Mouse (Mus musculus) naive thymus-derived CD4-positive, alpha-beta T cell, adult 2 months (primary cell): Measurements from ENCODE around the gene Lhfpl3.

Source experiments
- DNase-seq: peaks from one replicate; pipeline ENCODE4 v3.0.0-alpha.2; 2011; ENCODE audit warnings: low read depth

Lhfpl3 gene

DNA sequence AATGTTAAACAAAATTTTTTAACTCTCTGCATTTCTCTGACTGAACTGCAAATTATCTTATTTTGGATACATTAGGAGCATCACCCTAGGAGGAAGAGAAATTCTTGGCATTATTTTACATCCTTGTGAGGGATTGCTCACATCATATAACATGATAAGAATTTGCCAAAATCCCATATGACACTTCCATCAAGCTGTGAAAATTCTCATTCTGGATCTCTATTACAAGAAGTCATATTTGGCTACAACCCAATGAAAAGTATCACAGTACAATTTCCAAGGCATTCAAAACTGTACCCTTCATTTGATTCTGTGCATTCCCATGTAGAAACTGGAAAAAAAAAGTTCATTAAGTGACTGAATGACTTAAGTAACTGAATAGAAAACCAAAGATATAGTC, 180.3 kb downstream of the Lhfpl3 start:
- no peak for DNase-seq

DNA sequence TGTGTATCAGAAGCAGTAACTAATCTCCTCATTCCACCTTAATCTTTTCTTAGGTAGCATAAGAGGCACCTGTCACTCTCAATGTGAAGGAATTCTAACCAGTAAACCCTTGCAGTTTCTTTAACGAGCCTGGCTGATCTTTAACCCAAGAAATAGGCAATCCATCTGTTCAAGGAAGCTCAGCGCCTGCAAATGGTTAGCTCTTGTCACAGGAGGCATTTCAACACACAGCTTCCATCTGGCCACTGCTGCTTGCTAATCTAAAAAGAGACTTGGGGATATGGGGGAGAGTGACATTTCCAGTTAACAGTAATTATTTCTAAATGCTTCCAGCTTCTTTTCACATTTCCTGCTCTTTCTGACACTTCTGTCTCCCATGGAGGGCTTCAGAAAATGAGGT, 182.9 kb downstream of the Lhfpl3 start:
- no peak for DNase-seq

DNA sequence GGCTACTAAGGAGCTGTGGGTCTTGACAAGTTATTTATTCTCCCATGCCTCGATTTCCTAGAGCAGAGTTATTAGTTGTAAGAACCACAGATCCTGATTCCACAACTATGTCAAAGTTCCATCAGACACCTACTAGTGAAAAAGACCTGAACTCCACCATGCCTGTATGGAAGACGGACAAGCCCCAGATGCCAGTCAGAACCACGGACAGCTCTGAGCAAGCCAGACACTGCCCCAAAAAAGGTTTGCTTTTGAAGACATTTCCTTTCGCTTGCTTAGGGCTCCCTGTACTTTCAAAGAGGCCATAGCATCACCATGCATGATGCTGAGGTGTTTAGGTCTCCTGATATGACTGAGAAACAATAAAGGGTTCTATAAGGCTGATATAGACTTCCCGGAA, 197.4 kb downstream of the Lhfpl3 start:
- DNase-seq: no peak

DNA sequence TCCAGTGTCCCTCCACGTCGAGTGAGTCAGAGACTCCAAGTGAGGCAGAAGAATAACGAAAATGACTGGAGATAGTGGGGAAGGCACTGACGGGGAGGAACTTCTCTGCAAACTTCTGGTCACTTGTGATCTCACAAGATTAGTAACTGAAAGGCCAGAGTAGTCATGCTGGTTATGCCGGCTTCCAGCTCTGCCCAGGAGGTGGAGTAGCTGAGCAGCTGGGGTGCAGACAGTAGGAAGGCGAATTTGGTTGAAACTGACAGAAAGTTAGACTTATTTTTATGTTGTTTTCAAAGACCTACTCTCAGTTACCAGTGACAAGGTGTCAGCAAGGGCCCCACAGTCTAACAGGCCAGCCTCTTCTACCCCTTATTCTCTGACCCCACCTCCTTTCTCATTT, 217.4 kb downstream of the Lhfpl3 start:
- DNase-seq: no peak

DNA sequence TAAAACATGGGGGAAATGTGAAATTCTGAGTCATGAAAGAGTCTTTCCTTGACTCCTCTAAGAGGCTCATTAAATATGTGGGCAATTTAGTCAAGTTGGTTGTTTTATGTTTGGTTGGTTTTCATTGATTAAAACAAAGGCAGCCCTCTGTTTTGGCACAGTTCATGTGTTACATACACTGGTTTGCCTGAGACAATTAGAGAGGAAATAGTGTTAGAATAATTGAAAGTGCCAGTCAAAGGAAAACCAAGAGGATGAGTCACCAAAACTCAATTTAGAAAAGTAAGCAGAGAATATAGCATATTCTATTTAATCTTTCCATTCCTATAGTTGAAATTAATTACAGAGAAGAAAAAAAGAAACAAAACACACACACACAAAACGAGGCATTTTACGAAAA, 240.9 kb downstream of the Lhfpl3 start:
- no peak for DNase-seq

DNA sequence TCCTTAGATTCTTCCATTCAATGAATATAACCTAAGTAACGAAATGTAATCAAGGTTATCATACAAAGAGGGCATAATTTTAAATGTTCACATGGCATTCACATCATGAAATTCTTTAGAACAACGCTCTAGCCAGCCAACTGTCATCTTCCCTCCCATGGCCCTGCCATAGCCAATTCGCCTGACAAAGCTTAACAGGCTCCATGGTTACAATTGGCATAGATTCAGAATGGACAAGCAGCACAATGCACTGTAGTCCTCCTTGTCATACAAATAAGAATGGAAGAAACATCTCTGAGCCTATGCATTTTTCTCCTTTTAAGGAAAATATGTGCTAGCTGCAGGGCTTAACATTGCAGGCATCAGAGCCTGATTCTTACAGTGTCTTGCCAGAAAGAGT, 254.0 kb downstream of the Lhfpl3 start:
- no peak for DNase-seq

DNA sequence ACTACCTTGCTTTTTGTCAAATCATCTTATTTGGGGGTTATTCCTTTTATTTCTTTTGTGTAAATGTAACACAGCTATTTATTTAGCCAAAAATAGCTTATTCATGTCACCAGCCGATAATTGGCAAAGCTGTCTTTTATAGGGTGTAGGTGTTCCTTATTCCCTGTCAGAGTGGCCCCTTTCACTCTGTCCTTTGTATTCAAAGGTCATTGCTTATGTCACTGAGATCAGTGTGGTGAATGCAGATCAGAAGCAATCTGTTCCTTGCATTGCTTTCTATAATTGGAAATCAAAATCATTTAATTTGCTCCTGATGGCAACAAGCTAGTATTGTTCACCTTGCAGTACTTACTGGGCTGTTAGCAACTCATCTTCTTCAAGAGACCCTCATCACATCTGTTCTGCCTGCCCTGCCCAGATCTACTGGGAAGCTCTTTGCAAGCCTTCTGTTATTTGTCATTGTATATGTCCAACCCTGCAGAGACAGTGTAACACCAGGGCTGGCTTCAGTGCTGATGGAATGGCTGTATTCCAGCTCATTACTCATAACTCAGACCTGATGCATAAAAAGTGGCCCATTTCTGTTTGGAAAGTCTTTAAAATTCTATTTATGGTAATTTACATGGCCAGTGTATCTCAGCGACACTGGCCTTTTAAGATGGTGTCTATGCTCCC, 257.4 kb downstream of the Lhfpl3 start:
- DNase-seq: no peak

DNA sequence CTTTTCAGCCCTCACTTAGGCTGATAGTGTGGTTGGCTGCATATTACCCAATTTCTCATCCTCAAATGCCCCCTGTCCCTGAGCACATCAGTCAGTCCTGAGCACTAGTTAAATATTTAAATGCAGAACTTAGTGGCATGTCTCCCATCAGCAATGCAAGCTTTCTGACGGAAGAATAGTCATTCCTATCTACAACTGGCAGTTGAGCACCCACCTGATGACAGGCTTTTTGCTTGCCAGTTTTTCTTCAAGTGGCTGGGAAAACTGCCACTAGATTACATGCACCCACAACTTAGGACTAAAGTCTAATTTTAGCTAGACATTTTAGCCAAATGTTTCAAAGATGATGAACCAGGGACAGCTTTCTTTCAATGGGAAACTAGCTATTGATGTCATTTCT, 260.3 kb downstream of the Lhfpl3 start:
- no peak for DNase-seq

DNA sequence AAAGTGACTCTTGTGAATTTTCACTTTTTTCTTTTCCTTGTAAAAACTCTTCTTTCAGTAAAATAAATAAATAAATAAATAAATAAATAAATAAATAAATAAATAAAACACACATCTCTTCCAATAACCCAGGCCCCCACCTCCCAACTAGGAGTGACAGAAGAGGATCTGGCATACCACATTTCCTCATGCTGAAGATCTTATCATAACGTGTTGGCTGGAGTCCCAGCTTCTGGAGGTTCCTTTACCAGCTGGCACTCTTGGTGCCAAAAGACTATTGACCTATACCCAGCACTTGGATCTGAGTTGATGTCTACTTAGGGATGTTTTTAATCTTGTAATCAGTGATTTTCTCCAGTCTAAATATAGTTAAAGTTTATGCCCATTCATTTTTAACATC, 264.6 kb downstream of the Lhfpl3 start:
- no peak for DNase-seq

DNA sequence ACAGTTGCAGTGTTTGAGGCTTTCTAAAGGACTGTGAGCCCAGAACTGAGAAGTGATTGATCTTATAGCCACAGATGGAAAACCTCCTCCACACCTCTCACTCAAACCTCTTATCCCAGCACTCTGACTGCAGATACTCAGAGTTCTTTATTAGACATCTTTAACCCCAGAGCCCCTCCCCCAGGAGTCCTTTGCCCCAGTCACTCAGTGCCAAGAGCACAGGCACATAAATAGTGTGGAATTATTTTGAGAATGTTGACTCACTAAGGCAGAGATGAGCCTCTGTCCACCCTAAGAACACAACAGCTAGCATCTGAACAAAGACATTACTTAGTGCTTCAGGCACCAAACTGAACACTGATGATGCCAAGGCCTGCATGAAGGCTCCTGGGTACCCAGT, 268.1 kb downstream of the Lhfpl3 start:
- no peak for DNase-seq

DNA sequence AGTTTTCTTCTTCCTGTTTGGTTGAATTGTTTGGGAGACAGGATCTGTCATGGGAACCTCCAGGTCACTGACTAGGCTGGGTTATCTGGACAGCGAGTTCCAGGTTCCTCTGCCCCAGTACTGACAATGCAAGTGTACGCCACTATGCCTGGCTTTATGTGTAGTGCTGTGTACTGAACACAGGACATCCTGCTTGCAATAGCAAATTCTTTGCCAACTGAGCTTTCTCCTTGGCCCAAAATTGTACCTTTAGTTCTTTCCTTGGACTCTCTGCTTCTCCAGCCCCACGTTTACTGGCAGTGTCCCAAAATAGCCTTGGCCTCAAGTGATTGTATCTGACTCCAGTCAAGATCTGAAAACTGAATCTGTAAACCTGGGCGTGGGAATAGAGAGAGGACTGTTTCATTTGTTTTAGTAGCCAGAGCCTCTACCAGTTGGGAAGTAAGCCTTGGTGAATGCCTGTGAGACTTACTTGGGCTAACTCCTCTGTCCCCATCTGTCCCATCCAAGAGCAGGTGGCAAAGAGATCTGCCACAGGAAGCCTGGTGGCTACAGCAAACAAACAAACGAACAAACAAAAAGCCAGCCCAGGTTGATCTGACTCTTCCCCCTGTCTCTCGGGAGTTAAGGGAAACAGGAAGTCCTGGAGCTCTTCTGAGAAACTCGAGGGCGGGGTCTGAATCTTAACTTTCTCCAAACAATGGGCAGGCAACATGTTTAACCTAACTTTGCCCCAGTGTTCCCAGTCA, 269.9 kb downstream of the Lhfpl3 start:
- DNase-seq: no peak

DNA sequence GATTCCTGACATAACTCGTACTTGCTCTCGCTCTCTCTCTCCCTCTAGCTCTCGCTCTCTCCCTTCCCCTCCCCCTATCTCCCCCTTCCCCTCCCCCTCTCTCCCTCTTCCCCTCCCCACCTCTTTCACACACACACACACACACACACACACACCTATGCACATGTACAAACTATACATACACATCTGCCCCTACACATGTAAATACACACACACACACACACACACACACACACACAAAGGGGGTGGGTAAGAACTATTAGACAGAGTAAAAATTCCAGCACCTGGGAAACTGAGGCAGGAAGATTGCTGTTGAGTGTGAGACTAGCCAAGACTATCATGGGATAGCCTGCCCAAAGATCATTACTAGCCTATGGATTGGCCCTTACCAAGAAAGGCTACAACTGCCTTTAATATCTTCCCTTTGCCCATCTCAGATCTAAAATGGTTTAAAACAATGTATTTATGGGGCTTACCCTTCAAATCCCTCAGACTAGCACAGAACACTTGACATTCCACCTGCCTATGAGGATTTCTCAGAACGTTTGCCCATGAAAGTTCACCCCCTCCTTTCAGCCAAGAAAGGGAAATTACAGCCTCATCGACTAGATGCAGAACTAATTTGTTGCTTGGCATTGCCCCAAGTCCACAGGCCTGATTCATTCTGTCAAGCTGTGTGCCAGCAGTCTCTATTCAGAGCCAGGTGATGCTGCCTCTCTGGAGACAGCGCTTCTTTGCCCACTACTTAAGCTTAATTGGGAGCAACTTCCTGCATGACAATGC, 289.3 kb downstream of the Lhfpl3 start:
- DNase-seq: no peak

DNA sequence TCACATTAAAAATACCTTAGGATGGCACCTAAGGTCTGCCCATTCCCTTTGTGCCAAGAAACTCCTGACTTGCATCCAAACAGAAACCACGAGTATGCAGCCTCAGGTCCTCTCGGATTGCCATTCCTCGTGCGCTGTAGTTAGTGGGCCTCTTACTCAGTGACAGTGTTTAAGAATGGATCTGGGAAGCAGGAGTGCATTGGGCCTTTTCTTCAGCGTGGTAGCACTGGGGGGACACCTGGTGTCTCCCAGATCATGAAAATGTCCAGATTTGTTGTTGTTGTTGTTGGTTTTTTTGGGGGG, 289.8 kb downstream of the Lhfpl3 start:
- DNase-seq: no peak

DNA sequence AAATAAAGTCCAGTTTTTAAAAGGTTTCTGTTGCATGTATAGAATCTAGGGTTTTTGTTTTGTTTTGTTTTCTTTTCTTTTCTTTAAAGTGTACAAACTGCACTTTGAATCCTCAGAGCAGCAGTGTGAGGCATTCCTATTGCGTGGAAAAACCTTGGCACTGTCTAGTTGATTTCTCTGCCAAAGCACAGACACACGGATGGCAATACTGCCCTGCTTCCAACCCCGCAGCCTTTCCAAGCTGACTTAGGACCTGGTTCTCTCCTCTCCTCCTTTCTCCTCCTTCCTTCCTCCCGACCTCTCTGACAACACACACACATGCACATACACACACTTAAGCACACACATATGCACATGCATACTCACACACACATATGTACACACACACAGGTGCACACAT, 294.6 kb downstream of the Lhfpl3 start:
- no peak for DNase-seq

DNA sequence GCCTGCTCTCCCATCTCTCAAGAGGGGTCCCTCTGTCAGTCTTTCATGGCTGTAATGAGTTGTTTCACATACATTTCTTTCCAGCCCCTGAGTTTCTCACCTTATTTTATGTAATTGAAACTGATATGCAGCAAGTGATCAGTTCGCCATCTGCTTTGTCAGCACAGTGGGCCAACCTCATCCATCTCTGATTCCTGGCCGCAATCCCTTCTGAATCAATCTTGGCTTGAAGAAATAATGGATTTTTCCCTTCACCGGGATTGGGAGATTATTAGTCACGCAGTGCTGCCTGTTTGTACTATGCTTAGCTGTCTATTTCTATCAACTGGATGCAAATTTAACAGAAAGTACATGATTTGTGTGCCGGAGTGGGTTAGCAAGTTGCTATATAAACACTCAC, 297.0 kb downstream of the Lhfpl3 start:
- no peak for DNase-seq

DNA sequence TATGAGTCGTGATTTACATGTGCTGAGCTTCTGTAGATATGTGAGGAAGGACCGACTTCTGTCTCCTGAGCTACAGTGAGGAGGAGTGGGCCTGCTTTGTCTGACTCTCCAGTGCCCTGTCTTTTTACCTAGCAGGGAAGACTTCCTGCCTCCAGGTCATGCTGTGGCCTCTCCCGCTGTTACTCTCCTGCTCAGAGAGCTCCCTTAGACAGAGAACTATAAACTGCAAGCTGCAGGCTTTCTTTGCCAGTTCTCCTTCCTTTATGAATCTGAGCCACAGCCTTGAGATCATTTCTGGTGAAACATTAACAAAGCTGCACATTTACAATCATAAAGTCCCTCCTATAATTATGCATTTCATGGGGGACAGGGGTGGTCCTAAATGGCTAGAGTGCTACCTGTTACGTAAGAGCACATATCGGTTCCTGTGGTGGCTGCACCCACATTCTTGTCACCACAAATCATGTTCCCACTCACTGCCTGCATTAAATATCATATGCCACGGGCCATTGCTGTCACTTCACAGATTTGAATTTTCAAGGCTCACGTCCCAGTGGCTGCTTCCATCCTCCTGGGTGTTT, 303.3 kb downstream of the Lhfpl3 start:
- DNase-seq: no peak

DNA sequence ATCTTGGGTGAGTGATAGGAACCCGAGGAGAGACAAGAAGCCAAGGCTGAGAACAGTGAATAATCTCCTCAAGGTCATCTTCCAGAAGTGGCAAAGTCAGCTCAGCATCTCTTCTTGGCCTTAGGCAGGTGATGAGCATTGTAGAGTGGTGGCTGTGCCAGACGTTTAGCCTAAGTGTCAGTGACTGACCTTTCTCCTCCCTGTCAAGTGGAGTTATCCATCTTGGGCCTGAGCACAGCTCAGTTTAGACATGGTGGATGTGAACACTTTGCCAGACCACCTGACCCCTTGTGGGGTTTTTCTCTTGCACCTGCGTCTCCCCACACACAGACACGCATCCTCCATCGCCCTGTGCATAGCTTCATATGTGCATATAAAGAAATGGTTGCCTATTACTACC, 305.6 kb downstream of the Lhfpl3 start:
- DNase-seq: no peak

DNA sequence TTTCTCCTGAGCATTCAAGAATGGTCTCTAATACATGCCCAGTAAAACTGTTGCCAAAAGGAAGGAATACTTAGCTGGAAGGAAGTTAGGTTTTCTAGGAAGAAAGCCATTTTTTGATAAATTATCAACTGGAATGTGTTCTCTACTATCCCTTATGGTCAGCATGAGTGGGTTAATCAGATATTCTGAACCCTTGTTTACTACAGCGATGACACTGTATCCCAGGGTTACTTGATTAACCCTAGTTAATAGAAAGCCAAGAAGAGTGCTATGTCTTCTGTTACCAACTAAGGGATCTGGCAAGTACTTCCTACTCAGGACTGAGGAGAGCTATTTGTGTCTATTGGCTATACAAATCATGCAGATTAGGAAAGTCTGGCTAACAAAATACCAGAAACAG, 349.0 kb downstream of the Lhfpl3 start:
- no peak for DNase-seq

DNA sequence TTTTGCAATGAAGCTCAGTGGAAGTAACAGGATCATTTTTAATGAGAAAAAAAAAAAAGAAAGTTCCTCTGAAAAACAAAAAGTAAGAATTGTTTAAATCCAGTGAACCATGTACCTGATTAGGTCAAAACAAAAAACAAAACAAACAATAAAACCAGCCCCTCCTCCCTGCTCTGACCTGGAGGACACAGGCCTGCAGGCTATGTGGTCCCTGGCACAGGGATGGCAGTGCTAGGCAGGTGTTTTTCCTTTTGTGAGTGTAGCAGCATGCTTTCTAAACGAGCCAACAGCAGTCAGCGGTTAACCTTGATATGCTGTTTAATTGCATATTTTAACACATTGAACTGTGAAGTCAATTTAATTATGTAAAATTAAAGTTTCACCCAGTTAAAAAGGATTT, 360.7 kb downstream of the Lhfpl3 start:
- DNase-seq: no peak

DNA sequence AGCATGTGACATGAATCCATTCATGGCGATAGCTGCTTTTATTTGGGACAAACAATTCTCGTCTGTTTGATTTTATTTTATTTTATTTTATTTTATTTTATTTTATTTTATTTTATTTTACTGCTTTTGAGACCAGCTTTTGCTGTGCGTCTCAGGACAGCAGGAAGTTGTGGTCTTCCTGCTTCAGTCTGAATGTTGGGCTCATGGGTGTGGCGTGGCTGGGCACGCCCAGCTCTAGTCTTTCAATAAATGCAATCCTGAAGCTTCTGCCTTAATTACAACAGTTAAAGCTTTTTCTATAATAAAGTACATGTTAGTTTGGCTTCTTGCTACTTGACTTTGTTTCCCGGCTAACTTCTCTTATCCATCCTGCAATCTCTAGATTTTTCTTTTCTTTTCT, 365.4 kb downstream of the Lhfpl3 start:
- DNase-seq: no peak

DNA sequence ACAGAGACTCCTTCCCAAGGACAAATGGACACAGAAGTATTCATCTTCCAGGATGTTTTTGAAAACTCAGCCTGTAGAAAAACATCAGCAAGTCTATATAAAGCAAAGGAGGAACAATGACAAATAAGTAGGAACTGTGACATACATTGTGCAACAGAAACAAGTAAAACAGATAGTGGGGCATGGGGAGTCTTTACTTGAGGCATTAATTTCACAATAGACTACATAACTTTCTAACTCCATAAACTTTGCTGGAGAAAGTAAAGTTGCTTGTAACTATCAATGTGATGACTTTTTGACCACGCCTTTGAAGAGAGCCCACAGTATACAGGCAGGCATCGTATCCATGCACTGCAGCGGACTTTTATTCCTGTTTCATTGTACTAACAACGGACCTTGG, 368.4 kb downstream of the Lhfpl3 start:
- no peak for DNase-seq

DNA sequence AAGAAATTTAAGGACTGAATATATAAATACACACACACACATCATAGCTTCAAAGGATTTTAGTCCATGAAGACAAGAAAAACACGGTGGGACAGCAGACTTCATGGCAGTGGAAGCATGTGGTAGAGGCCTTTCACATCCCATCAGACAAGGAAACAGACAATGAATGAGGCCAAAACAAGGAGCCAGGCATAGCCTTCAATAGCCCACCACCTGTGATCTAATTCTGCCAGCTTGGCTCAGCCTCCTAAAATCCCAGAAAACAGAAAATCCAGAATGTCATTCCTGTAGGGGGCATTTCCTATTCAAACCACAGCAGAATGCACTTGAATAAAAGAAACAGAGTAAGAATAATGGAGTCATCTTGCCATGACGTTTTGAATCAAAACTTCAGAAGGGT, 381.0 kb downstream of the Lhfpl3 start:
- DNase-seq: no peak
